Mouse (Mus musculus): Measurements from ENCODE around the gene Atp5j2.
"Not testable (repeated sequence)": the region's sequence is repeated elsewhere in the genome, so short reads cannot be mapped to it uniquely, and the experiment has no call there.

Gene Atp5j2

DNA sequence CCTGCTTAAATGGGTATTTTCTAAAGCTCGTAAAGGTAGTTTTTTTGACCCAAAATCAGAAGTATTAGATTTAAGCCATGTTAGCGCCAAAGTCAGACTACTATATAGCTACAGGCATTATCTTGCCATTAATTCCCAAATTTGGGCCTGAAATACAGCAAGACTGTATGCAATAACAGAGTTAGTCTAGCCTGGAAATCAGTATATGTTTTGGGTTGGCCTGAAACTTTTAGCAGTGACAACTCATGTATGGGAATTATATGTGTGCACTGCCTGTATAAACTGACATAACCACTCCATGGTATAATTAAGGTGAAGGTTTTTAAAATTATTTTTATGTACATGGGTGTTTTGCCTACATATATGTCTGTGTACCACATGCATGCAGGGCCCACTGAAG, at the start of gene Atp5j2:
TSS of gene Atp5j2 (minus strand) at position 101 of the 400 bp plus-strand sequence.
- DNase-seq (ENCODE audit: low spot score) = no peak

DNA sequence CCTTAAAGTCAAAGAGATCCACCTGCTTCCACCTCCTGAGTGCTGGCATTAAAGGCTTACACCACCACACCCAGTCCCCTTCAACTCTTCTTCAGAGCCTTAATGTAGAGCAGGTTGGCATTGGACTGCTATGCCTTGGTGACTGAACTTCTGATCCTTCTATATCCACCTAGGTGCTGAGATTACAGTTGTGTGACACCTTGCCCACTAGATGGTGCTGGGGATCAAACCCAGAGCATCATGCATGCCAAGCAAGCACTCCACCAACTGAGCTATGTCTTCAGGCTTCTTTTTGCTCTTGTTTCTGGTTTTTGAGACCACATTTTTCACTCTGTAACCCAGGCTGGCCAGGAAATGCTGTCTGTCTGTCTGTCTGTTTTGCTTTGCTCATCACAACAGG, 42.8 kb upstream of the Atp5j2 start:
- peak; percentile 65 for DNase-seq (ENCODE audit: low spot score)

DNA sequence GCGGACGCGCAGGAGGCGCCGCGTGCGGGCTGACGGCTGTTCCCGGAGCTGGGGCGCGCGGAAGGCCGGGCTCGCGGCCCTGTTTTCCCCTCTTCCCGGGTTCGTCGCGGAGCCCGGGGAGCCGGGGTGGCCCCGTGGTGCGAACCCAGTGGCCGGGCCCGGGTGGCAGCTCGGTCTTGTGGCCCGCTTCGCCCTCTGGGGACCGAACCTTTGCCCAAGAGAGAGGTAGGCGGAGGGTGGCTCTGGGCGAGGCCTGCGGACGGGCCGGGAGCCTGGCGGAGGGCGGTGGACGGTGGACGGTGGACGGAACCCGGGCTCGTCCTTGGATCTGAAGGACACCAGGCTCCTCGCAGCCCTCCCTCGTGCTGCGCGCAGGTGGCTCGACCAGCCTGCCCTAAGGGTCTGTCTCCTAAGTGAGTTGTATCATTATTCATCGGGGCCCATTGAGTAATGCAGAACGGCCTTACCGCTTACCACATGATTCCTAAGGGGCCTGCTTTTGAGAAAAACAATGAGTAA, 40.1 kb upstream of the Atp5j2 start:
- peak; percentile 73 for DNase-seq (ENCODE audit: low spot score)

DNA sequence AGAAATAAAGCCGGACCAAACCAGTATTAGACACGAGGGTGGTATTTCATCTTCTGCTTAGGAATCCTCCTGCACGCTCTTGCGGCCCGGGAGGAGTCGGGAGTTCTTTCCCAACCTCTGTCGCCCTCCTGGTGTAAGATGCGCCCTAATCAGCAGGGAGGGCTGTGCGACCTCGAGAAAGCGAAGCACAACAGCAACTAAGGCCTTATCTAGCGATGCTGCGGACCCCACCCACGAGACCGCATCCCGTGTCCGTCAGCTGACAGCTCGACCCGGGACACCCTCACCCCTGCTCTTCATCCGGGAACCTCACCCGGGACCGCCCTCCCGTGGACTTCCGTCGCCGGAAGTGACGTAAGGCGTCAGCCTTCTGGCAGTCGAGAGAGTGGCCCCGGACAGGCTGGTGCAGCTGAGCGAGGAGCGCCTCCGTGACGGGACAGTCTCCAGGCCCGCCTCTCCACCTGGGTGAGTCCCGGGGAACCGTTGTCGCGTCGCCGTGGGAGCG, 39.6 kb upstream of the Atp5j2 start, which contains the start of gene Zfp655:
TSS of gene Zfp655 (plus strand) at position 349 of the 505 bp plus-strand sequence.
- peak; percentile 97 for DNase-seq (ENCODE audit: low spot score)

DNA sequence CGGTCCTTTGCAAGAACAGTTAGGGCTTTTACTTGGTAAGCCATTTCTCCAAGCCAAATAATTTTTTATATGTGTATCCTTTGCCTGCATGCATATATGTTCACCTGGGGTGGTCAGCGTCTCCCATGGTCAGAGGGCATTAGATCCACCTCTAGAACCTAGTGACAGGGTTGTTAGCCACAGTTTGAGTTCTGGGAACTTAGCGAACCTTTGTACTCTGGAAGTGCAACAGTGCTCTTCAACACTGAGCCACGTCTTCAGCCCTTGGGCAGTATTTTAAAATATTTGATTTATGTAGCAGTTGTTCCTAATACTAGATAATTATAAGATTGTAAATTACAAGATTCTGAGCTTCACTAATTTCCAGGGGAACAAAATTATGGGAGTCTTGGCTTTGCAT, 38.8 kb upstream of the Atp5j2 start:
- no peak for DNase-seq (ENCODE audit: low spot score)

DNA sequence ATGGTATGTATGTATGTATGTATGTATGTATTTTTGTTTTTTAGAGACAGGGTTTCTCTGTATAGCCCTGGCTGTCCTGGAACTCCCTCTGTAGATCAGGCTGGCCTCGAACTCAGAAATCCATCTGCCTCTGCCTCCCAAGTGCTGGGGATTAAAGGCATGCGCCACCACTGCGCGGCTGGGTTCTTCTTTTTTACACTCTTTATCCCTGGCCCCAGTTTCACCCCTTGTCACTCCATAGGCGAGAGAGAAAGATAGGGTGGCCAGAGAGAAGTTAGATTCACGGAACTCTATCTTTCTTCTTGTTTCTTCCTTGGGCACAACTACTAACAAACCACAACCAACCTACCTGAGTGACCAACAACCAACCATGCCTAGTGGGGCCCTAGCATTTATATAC, 37.4 kb upstream of the Atp5j2 start:
- not testable (repeated sequence) for DNase-seq (ENCODE audit: low spot score)

DNA sequence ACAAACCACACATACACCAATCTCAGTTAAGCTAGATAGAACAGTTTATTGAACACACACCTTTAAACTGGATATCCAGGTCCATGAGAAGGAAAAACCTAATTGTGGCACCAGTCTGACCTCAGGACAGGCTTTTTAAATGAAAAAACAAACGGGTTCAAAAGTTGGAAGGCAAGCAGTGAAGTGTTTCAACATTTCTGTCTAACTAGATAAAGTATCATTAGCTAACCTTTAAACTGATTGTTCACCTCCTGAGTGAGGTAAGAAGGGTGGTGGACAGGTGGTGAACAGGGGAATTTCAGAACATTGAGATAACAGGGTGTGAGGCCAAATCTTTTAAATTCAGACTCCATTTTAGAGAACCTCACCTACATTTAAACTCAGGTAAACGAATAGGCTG, 34.6 kb upstream of the Atp5j2 start:
- DNase-seq (ENCODE audit: low spot score) = no peak

DNA sequence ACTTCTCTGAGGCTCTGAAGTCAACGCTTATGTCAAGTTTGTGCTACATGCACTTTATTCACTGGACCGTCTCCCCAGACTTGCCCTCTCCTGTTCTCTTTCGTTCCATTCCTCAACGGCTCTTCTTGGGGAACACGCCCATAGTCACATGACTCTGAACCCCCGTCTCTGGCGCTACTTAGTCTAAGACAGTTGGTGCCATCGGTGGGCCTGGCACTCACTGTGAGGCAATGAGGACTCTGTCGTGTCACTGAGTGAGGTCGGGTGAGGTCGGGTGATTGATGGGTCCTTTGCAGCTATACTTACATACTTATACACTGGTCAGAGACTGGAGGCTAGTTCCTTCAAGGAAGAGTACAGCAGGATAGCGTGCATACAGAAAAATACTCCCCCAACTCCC, 31.5 kb upstream of the Atp5j2 start:
- no peak for DNase-seq (ENCODE audit: low spot score)

DNA sequence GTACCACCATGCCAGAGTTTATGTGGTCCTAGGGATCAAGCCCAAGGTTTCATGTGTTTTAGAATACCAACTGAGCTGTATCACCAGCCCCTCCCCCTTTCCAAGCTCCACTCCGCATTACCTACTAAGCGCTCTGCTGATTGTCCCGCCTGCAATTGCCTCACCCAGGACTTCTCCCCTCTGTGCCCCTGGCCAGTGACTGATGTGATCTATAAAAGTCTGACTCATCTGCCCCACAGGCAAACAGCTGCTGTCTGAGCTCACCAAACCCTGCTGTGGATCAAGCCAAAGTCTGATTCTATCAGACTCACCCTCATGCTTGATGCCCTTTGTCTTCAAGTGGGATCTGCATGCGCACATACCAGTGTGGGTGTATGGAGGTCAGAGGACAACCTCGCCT, 31.0 kb upstream of the Atp5j2 start:
- DNase-seq (ENCODE audit: low spot score) = peak; percentile 54

DNA sequence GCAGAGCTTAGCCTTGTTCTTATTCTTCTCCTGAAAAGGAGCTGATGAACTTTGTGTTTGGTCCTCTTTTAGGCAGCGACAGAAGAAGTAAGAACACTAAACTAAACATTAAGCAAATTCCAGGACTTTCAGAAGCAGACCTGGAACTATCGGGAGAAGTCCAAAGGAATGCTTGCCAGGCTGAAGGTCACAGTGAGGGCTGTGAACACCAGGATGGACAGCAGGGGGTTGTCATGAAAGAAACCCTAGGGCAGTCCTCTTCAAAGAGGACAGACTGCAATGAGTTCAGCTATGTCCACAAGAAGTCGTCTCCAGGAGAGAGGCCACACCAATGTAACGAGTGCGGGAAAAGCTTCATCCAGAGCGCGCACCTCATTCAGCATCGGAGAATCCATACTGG, 28.1 kb upstream of the Atp5j2 start:
- no peak for DNase-seq (ENCODE audit: low spot score)

DNA sequence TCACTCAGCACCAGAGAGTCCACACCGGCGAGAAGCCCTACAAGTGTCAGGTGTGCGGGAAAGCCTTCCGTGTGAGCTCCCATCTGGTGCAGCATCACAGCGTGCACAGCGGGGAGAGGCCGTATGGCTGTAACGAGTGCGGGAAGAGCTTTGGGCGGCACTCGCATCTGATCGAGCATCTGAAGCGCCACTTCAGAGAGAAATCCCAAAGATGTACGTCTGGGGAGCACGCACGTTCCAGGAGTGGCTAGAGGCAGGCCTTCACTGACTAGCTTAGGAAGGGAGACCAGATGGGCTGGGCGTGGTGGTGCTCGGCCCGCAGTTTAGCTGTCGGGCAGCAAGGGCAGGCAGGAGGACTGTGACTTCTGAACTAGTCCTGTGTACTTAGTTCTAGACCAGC, 26.8 kb upstream of the Atp5j2 start:
- DNase-seq (ENCODE audit: low spot score) = no peak

DNA sequence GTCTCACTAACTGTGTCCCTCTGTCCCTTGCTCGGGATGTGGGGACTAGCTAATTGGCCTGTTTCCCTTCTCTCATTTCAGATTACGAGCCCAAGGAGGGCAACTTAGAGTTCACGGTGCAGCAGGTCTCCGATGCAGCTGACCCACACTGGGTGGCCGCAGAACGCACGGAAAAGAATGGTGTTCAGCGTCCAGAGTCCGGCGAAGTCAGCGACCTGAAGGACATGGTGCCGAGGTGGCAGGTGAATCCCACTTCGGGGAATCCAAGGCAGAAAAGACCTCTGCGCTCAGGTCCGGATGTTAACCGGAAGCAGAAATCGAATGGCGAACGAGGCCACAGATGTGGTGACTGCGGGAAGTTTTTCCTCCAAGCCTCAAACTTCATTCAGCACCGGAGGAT, 26.3 kb upstream of the Atp5j2 start:
- no peak for DNase-seq (ENCODE audit: low spot score)

DNA sequence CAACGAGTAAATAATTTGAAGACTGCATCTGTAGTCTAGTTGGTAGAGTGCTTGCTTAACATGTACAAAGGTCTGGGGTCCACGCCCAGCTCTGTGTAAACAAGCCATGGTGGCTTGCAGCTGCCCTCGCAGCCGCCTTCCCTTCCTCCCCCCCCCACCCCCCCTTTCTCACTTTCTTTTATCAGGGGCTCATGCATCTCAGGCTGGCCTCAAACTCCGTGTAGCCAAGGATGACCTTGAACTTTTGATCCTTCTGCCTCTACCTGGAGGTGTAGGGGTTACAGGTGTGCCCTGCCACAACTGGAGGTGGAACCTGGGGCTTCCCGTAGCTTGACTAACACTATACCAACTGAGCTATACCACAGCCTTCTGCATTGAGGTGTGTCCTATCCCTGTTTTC, 25.9 kb upstream of the Atp5j2 start:
- no peak for DNase-seq (ENCODE audit: low spot score)

DNA sequence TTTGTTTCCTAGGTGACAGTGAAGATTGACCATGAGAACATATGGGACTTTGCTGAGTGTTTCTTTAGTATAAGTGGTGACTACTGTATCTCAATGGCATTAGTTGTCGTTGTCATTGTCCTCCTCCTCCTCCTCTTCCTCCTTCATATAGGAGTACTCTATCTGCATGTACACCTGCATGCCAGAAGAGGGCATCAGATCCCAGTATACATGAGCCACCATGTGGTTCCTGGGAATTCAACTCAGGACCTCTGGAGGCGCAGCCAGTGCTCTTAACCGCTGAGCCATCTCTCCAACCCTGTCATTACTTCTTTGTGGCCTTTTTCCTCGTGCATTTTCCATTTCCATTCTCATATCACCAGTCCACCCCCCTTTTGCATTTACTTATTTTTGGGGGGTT, 22.8 kb upstream of the Atp5j2 start:
- DNase-seq (ENCODE audit: low spot score) = no peak

DNA sequence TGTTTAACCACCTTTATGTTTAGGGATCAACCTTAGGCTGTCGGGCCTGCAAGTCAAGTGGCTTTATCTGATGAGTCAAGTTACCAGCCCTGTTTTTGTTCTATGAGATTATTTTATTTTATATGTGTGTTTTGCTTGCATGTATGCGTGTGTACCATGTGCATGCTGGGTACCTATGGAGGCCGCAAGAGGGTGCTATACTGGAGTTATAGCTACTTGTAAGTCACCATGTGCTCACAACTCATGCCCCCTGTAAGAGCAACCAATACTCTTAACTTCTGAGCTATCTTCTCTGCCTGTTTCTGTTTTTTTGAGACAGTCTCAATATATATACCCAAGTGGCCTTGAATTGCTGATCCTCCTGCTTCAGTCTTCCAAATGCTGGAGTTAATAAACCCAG, 21.6 kb upstream of the Atp5j2 start:
- DNase-seq (ENCODE audit: low spot score) = no peak

DNA sequence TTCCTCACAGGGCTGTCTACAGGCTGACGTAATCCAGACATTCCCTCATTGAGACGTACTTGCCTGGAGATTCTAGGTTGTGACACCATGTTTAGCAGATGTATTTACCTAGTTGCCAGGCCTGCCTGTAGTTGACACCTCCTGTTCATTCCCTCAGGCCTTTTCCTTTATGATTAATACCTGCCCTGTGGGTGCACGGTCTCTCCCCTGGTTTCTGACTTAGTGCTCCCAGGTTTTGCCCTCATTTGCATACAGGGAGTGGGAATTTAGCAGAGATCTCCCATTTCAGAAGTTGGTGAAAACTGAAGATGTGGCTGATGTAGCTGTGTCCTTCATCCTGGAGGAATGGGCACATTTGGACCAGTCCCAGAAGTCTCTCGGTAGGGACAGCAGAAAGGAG, 20.4 kb upstream of the Atp5j2 start:
- DNase-seq (ENCODE audit: low spot score) = no peak

DNA sequence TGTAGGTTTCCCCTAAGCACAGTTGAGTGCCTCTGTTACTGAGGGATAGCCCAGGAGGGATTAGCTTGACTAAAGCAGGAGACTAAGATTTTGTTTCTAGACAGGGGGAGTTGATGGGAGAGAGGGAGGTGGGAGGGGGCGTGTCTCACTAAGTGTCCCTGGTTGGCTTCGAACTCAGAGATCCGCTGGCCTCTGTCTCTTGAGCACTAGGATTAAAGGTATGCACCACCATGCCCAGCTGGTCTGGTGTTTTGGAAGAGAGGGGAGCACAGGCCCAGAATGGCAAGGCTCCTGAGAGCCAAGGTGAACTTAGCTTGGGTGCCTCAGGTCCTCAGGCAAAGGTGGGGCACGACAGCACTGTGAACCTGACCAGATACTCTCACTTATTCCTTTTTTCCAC, 19.5 kb upstream of the Atp5j2 start:
- DNase-seq (ENCODE audit: low spot score) = no peak

DNA sequence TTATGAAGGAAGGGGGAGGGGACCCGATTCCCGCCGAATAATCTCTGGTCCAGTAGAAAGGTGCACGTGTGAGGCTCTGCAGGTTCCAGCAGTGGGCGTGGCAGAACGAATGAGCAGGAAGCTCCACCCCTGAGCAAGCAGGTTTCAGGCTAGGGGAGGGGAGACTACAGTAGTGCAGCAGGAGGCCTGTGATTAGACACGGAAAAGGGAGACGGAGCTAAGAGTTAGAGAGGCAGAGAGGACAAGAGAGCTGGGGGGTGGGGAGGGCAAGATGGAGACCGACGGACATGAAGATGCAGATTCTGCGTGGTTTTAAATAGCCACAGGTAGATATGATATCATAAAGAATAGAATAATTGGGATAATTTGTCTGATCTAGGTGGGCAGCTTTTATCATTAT, 16.5 kb upstream of the Atp5j2 start:
- not testable (repeated sequence) for DNase-seq (ENCODE audit: low spot score)

DNA sequence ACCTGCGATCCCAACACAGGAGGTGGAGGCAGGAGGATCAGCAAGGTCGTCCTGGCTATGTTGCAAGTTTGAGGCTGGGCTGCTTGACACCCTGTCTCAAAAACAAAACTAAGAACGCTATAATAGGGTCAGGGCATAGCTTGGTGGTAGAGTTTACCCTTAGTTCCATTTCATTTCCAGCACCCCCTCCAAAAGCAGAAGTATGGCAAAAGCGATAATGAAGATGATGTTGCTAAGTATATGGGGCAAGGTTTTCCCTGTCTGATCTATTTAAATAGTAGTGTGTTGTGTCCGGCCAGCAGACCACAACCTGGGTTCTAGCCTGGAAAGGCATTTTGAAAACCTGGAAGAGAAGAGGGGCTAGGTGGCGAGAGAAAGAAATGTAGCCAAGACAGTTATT, 16.1 kb upstream of the Atp5j2 start:
- DNase-seq (ENCODE audit: low spot score) = no peak

DNA sequence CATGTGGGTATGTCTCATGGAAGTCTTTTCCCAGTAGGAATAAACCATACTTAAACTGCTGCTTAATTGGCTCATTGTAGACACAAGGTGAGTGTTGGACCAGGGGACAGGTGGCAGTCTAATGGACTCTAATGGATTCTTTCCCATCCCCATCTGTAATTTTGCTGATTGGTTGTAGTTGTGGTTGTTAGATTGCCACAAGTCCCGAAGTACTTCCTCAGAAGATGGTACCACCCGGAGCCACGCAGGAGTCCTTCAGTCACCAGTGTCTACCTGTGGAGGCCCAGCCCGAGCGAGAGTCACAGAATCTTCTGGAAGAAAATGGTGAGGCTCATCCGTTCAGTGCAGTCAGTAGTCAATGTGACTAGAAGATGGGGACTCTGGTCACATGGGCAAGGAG, 15.5 kb upstream of the Atp5j2 start:
- no peak for DNase-seq (ENCODE audit: low spot score)

DNA sequence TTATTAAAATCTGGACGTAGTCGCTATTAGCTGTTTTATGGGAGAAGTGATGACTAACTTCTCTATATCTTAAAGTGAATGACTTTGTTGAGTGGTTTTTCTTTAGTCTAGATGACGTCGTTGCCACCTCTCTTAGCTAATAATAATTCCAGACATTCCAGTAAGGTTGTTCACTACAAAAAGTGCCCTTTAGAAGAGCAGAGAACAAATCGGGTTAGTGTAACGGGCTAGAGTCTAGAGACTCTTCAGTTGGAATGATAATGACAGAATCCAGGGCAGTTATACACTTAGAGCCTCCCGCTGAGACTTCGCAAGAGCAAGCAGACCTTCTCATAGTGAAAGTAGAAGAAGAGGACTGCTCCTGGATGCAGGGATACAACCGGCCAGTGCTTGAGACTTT, 13.2 kb upstream of the Atp5j2 start:
- peak; percentile 48 for DNase-seq (ENCODE audit: low spot score)

DNA sequence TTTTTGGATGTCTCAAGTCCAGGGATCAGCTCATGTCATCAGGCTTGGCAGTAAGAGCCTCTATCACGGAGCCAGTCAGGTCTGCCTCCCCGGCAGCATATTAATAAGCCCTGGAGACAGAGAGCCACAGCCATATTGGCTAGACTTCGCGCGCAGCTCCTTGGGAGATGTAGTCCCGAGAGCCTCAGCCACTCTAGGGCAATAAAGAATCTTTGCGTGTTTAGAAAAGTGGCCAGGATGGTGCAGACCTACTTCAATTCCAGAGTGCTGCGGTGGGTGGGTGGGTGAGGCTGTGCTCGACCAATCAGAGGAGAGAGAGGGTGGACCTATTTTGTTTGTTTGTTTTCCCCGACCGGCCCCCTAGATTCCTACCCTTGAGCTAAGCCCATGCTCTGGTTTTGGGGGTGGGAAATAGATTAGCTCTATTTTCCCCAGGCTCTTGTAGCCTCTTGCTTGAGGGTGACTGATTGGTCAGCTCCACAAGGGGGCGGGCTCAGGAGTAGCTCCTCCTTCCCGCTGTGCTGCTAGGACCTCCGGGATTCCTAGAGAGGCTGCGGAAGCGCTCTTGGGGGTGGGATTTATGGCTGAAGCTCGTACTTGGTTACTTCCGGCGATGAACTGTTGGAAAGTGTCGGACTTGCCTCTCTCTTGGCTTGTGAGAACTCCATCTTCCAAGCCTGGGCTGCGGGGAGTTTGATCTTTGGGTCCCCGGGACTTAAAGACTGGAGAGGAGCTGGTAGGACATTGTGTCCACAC, 12.3 kb upstream of the Atp5j2 start, which contains the start of gene Zkscan5:
TSS of gene Zkscan5 (plus strand) at position 627 of the 756 bp plus-strand sequence.
- peak; percentile 98 for DNase-seq (ENCODE audit: low spot score)

DNA sequence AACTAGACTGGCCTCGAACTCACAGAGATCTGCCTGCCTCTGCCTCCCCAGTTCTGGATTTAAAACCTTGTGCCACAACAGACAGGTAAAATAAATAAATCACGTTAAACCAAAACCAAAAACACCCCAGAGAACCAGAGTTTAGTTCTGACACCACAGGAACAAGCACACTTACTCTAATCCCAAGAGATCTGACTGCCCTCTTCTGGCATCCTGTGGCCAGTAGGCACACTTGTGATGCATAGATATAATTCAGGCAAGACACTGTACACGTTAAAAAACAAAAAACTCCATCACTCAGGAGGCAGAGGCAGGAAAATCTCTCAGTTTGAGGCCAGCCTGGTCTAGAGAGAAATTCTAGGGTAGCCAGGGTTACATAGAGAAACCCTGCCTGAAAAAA, 10.6 kb upstream of the Atp5j2 start:
- DNase-seq (ENCODE audit: low spot score) = no peak
